Mouse (Mus musculus): ENCODE measurements around the gene Gm8127.
A peak's percentile ranks its signal among the peaks of the same experiment; 100 is the strongest.
"Not testable (repeated sequence)": the region's sequence is repeated elsewhere in the genome, so short reads cannot be mapped to it uniquely, and the experiment has no call there.

Gm8127 gene

GRCm38 (mm10) chr14:43293503-43293902 is at the start of gene Gm8127:
TSS of gene Gm8127 (minus strand) at chr14:43293832.
- not testable (repeated sequence) for DNase-seq

- not testable (repeated sequence) for DNase-seq
These were observed 44.0 kb upstream of the Gm8127 start for GRCm38 (mm10) chr14:43337646-43338045.

- DNase-seq, result not testable (repeated sequence)
These were observed 37.8 kb upstream of the Gm8127 start for GRCm38 (mm10) chr14:43331362-43331880.

GRCm38 (mm10) chr14:43328603-43329002 is 35.0 kb upstream of the Gm8127 start:
- DNase-seq, result not testable (repeated sequence)

- DNase-seq, result not testable (repeated sequence)
These were observed 25.9 kb upstream of the Gm8127 start for GRCm38 (mm10) chr14:43319516-43319915.

GRCm38 (mm10) chr14:43278681-43279080 is 15.0 kb downstream of the Gm8127 start:
- peak; percentile 8 for DNase-seq

GRCm38 (mm10) chr14:43278146-43278545 is 15.5 kb downstream of the Gm8127 start:
- peak; percentile 8 for DNase-seq

GRCm38 (mm10) chr14:43277468-43277867 is 16.2 kb downstream of the Gm8127 start:
- DNase-seq, result not testable (repeated sequence)

GRCm38 (mm10) chr14:43275752-43276151 is 17.9 kb downstream of the Gm8127 start:
- not testable (repeated sequence) for DNase-seq

- peak; percentile 12 for DNase-seq
These were observed 18.6 kb downstream of the Gm8127 start, which contains the start of gene Gm9732 for GRCm38 (mm10) chr14:43274986-43275511. TSS of gene Gm9732 (plus strand) at chr14:43275036.

GRCm38 (mm10) chr14:43273161-43273560 is 20.5 kb downstream of the Gm8127 start:
- DNase-seq, result peak; percentile 9

GRCm38 (mm10) chr14:43269211-43269610 is 24.4 kb downstream of the Gm8127 start:
- DNase-seq, result not testable (repeated sequence)

- not testable (repeated sequence) for DNase-seq
These were observed 25.0 kb downstream of the Gm8127 start for GRCm38 (mm10) chr14:43268521-43269084.

GRCm38 (mm10) chr14:43263421-43263820 is 30.2 kb downstream of the Gm8127 start:
- DNase-seq, result not testable (repeated sequence)

GRCm38 (mm10) chr14:43258349-43258748 is 35.3 kb downstream of the Gm8127 start, which contains the start of gene Gm8126:
TSS of gene Gm8126 (plus strand) at chr14:43258649.
- not testable (repeated sequence) for DNase-seq

- not testable (repeated sequence) for DNase-seq
These were observed 37.1 kb downstream of the Gm8127 start for GRCm38 (mm10) chr14:43256511-43256910.

GRCm38 (mm10) chr14:43250549-43251253 is 42.9 kb downstream of the Gm8127 start:
- peak; percentile 13 for DNase-seq

- DNase-seq, result peak; percentile 32
These were observed 43.9 kb downstream of the Gm8127 start for GRCm38 (mm10) chr14:43249611-43250170.

All from kidney, postnatal 10 days (tissue).